Mouse (Mus musculus): ENCODE results near the gene Golim4. TPM values are rescaled to one million over a fixed set of nuclear protein-coding genes. Genes with fewer than 3 reads are reported as not detected.

The Golim4 gene
- polyA plus RNA-seq, 1 experiment from 2014 or later: 48.7 TPM

Other genes with a start within 250 kb of the Golim4 start
- gene Gm29133, start 208.8 kb downstream of the Golim4 start, polyA plus RNA-seq (2016; fragmentation: Nextera tagmentation; extraction: Ambion mirVana): not detected in 2 replicates
- gene Fstl5, start 117.3 kb upstream of the Golim4 start, polyA plus RNA-seq (2016; fragmentation: Nextera tagmentation; extraction: Ambion mirVana): 0.14 TPM in 1 of 2 replicates, not detected in the other

Data from limb, embryonic 10.5 days (tissue).